Mouse (Mus musculus) liver, postnatal 0 days (tissue): ENCODE results near the gene Itga1.

Source experiments
- CTCF ChIP-seq: sonication (generic); IDR thresholded peaks from 2 replicates; pipeline ENCODE4 v1.5.1; 2016; ENCODE audit warnings: antibody characterized with exemption, low read depth
- EP300 ChIP-seq: IDR thresholded peaks from 2 replicates; pipeline ENCODE4 v1.6.1; 2016; ENCODE audit warnings: antibody characterized with exemption, low read depth, mild to moderate bottlenecking

- TF ChIP-seq CTCF (no peak), EP300 (no peak)
Observed at GRCm38 (mm10) chr13:114930996-114931649, 170.6 kb downstream of the Itga1 start.
